Mouse (Mus musculus) forebrain, embryonic 11.5 days (tissue): ENCODE measurements at regions not wholly inside any gene's neighbourhood (a gene's known extent, or its start where the extent isn't known, plus 50 kb on each side); places are given as distances from the start of the nearest gene placed in this dataset.

Source experiments
- ATAC-seq: fragments of 200-750 bp; cut with Nextera tagmentation; replicated peaks from 2 replicates; pipeline ENCODE4 v1.8.0; 2017; ENCODE audit warnings: moderate TSS enrichment; ENCODE audit not compliant: low FRiP score
- DNase-seq: peaks from one replicate; pipeline ENCODE4 v3.0.0-alpha.2; 2017; ENCODE audit warnings: low spot score
- H3K27ac ChIP-seq: fragments of 300-500 bp; sonication (generic); 2 replicates; pipeline ENCODE4 v1.5.1; 2014; ENCODE audit warnings: low read depth, low read length
- H3K27me3 ChIP-seq: fragments of 300-500 bp; sonication (generic); 2 replicates; pipeline ENCODE4 v1.6.1; 2014; ENCODE audit warnings: mild to moderate bottlenecking, low read length, mixed read lengths; ENCODE audit not compliant: control insufficient read depth, insufficient read depth
- H3K36me3 ChIP-seq: fragments of 300-500 bp; sonication (generic); 2 replicates; pipeline ENCODE4 v1.6.1; 2014; ENCODE audit warnings: mild to moderate bottlenecking, low read length, moderate library complexity, mixed read lengths; ENCODE audit not compliant: control insufficient read depth, insufficient read depth
- H3K4me1 ChIP-seq: fragments of 300-500 bp; sonication (generic); replicated peaks from 2 replicates; pipeline ENCODE4 v1.6.1; 2014; ENCODE audit warnings: low read length, mixed read lengths; ENCODE audit not compliant: control insufficient read depth, insufficient read depth
- H3K4me2 ChIP-seq: fragments of 300-500 bp; sonication (generic); 2 replicates; pipeline ENCODE4 v1.6.1; 2014; ENCODE audit warnings: low read depth, mild to moderate bottlenecking, low read length, moderate library complexity, mixed read lengths; ENCODE audit not compliant: severe bottlenecking
- H3K4me3 ChIP-seq: fragments of 300-500 bp; sonication (generic); 2 replicates; pipeline ENCODE4 v1.5.1; 2014; ENCODE audit warnings: low read depth, low read length
- H3K9ac ChIP-seq: fragments of 300-500 bp; sonication (generic); 2 replicates; pipeline ENCODE4 v1.6.1; 2014; ENCODE audit warnings: low read length
- H3K9me3 ChIP-seq: fragments of 300-500 bp; sonication (generic); 2 replicates; pipeline ENCODE4 v1.6.1; 2016; ENCODE audit warnings: low read length, mixed read lengths; ENCODE audit not compliant: control insufficient read depth
- WGBS: fragments of 180-500 bp; shearing (Covaris S2); extraction: QIAGEN DNeasy Blood & Tissue Kit; methylation state at CpG from one replicate; pipeline ENCODE4 v1.1.7; 2014; 5-methylcytosine and 5-hydroxymethylcytosine counted together

DNA sequence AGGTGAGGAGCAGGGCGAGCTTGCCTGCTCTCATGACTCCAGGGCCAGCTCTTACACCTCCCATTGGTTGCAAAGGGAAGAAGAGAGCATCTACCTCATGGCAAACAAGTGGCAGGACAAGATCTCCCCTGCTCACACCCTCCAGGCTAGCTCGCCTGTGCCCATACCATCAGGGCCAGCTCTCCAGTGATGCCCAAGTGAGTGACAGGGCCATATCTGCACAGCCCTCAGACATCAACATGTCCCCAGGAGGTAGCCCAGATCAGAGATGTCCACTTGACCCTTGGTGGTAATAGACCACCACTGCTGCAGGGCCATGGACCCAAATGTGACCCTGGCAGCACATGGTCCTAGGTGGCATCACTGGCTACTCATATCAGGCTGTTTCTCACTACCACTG, 133.9 kb upstream of the Tfap2d start:
- WGBS: 75% methylated on average over 2 of the region's 2 CpGs
- H3K4me1 ChIP-seq: no peaks in the 10 kb centered on the region
- no peak overlapping the region for H3K9ac ChIP-seq
- no peak overlapping the region for H3K27ac ChIP-seq
- H3K27me3 ChIP-seq: no peaks in the 10 kb centered on the region
- no peak overlapping the region for H3K4me3 ChIP-seq
- no peak for DNase-seq
- ATAC-seq: 0 out of 2 replicates have a peak, but pooled peaks have one; percentile 33
- H3K36me3 ChIP-seq: no peaks in the 10 kb centered on the region
- H3K4me2 ChIP-seq: no peak overlapping the region
- no peaks in the 10 kb centered on the region for H3K9me3 ChIP-seq

DNA sequence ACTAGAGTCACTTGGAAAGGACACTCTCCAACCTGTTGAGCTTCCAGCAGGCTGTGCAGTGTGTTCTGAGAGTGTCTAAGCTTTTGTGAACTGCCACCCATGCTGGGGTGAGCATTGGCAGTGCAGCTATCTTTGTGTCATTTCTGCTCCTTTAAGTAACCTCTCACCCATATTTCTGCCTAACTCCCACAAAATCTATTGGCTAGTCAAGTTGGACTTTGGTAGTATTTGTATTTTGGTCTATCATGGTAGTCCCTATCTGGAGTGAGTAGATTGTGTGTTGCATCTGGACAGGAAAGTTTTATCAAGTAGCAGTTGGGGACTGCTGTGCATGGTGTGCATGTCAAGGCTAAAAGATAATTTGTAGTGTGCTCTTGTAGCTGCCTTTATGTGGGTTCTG, 132.6 kb upstream of the Tfap2d start:
- no peaks in the 10 kb centered on the region for H3K4me1 ChIP-seq
- no peak overlapping the region for H3K4me3 ChIP-seq
- H3K9me3 ChIP-seq: no peaks in the 10 kb centered on the region
- no peak for ATAC-seq
- no peaks in the 10 kb centered on the region for H3K27me3 ChIP-seq
- no peak for DNase-seq
- no peaks in the 10 kb centered on the region for H3K36me3 ChIP-seq
- H3K27ac ChIP-seq: no peak overlapping the region
- no peak overlapping the region for H3K9ac ChIP-seq
- no peak overlapping the region for H3K4me2 ChIP-seq

DNA sequence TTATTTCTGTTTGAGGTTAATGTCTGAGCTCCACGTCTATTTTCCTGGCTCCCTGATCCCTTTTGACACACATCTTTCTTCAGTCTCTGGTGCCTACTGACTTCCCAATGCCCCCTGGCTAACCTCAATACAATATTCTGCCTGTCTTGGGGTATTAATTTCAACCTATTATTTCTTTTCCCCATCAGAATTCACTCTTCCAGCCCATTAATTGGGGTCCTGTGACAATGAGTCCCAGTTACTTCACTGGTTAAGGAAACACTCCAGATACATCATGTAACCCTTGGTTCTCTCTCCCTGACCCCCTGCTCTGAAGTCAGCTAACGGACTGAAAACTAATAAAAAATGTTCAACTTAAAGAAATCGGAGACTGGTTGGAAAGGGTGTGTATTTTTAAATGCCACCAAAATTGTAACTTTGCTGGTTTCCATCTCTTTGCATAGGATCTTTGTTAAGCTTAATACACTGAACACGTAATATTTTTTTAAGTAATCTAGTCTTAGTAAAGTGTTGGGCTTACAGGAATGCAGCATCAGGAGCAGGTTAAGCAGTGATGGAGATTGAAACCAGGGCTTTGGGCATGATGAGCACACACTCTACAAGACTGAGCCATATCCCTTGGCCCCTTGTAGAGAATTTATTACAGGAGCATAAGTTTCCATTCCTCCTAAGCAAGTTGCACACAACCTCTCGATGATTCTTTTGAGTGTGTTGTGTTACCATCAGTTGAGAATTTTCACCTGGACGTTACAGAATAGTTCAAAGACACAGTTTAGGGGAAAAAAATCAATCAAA, 128.8 kb upstream of the Tfap2d start:
- Histone ChIP-seq H3K27ac (no peak overlapping the region), H3K9ac (no peak overlapping the region), H3K9me3 (no peaks in the 10 kb centered on the region), H3K4me3 (no peak overlapping the region), H3K4me2 (no peak overlapping the region), H3K36me3 (no peaks in the 10 kb centered on the region), H3K27me3 (no peaks in the 10 kb centered on the region), H3K4me1 (no peaks in the 10 kb centered on the region)
- ATAC-seq (no peak), DNase-seq (no peak)
- 84% methylated on average over 6 of the region's 6 CpGs for WGBS

DNA sequence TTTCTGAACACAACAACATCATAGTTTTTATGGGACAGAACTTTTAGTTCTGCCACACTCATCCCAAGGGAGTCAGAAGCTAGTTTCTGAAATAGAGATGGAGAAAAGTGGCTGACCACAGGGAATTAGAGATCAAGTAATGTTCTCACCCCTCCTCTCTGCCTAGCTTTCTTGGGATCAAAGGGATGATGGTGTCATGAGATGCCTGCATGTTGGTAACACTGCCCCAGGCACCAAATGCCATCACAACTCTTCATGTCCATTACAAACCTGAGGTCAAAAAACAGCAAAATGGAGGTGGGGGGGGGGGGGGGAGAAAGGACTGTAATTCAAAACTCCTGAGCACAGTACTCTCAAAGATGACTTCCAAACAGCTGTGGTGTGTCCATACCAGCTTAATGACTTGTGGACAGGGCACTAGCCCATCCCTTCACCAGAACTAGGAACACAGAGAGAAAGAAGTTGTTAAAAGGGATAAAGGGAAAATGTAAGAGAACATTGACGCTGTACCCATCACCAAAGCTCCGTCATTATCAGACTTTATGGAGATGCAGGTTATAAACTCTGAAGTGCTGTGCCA, 127.9 kb upstream of the Tfap2d start:
- no peaks in the 10 kb centered on the region for H3K27me3 ChIP-seq
- whole genome bisulfite sequencing: 86% methylated on average over 2 of the region's 2 CpGs
- no peak overlapping the region for H3K27ac ChIP-seq
- no peak for DNase-seq
- no peaks in the 10 kb centered on the region for H3K36me3 ChIP-seq
- no peak overlapping the region for H3K4me3 ChIP-seq
- no peak overlapping the region for H3K4me2 ChIP-seq
- H3K4me1 ChIP-seq: no peaks in the 10 kb centered on the region
- H3K9ac ChIP-seq: no peak overlapping the region
- no peak; the same call in 1 of the 2 replicates for ATAC-seq
- H3K9me3 ChIP-seq: no peaks in the 10 kb centered on the region

DNA sequence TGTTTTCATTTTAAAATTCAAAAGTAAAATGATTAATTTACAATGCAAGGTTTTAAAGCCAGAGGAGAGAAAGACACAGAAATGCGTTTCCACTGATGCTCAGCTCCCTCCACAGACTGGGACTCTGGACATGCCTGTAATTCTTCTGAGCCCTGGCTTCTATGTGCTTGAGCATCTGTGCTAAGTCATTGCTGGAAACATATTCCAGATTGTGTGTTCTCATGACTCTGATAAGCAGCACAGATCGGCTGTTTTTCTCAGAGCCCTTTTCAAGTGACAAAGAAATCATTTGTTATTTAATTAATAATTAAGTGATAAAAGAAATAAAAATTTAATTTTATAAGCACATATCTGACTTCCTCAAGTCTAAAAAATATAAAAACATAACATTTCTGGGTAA, 127.3 kb upstream of the Tfap2d start:
- no peaks in the 10 kb centered on the region for H3K36me3 ChIP-seq
- H3K4me1 ChIP-seq: no peaks in the 10 kb centered on the region
- 81% methylated on average over 2 of the region's 2 CpGs for WGBS
- no peak overlapping the region for H3K4me2 ChIP-seq
- H3K4me3 ChIP-seq: no peak overlapping the region
- no peak for ATAC-seq
- H3K27ac ChIP-seq: no peak overlapping the region
- H3K27me3 ChIP-seq: no peaks in the 10 kb centered on the region
- no peak for DNase-seq
- no peaks in the 10 kb centered on the region for H3K9me3 ChIP-seq
- H3K9ac ChIP-seq: no peak overlapping the region

DNA sequence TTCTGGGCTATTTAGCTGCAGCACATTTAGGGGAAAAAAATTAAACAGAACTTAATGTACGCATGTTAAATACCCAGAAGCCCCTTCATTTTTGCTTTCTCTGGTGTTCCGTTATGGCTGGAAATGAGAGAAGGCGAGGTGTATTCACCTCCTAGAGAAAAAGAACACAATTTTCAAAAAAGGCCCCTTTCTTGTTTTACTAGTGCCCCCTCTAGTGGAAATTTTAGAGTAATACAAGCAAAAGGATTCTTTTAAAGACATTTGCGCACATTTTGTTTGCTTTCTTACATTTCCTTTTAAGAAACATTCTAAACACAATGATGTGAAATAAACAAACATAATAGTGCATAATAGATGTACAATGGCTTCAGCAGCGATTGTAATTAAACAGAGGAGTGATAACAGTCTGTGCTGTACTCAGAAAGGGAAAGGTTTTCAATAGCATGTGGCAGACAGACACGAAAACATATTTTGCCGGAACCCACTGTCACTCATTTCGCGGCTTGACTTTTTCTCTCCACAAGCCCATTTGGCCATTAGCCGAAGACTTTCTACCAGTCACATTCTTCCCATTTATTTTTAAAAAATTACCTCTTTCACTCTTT, 126.0 kb upstream of the Tfap2d start:
- 53% methylated on average over 10 of the region's 10 CpGs for WGBS
- ATAC-seq (no peak), DNase-seq (no peak)
- no peak overlapping the region for H3K9ac ChIP-seq
- no peaks in the 10 kb centered on the region for H3K4me1 ChIP-seq
- H3K36me3 ChIP-seq: no peaks in the 10 kb centered on the region
- H3K9me3 ChIP-seq: no peaks in the 10 kb centered on the region
- H3K27ac ChIP-seq: no peak overlapping the region
- H3K4me2 ChIP-seq: no peak overlapping the region
- H3K4me3 ChIP-seq: no peak overlapping the region
- no peaks in the 10 kb centered on the region for H3K27me3 ChIP-seq

DNA sequence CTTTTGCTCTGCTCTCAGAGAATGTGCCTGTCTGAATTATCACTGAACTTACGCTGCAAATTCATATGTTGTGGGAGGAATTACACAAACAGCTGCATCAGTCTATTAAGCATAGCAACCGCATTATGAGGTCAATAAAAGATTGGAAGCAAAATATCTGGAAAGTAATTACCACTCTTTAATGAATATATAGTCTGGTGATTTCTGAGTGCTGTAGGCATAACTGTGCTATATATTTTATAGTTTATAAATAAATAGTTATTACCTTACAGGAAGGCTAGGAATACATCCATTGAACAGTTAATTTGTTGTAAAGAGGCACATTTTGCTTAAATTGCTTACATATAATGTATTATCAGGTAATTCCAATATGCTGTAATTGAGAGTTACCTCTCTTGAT, 123.7 kb upstream of the Tfap2d start:
- Histone ChIP-seq H3K36me3 (no peaks in the 10 kb centered on the region), H3K4me2 (no peak overlapping the region), H3K27me3 (no peaks in the 10 kb centered on the region), H3K9ac (no peak overlapping the region), H3K4me3 (no peak overlapping the region), H3K27ac (no peak overlapping the region), H3K4me1 (no peaks in the 10 kb centered on the region), H3K9me3 (no peaks in the 10 kb centered on the region)
- DNase-seq (no peak), ATAC-seq (no peak)
- WGBS: 83% methylated on average over 2 of the region's 2 CpGs

DNA sequence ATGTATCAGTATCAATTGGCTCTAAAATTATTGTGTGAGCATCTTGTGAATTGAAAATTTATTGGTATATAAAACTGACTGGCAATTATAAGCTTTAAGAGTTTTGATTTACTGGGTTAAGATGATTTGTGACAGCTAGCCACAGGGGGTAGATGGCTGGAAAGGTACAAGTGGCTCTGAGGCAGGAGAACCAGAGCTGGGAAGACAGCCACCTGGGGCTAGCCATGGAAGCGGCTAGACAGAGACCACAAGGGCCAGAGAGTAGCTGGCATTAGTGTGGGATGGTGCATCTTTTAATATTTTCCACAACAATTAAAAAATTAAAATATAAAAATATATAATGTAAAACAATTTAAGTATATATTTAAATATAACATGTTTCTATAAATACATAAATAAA, 86.0 kb upstream of the Tfap2d start:
- no peaks in the 10 kb centered on the region for H3K36me3 ChIP-seq
- H3K27me3 ChIP-seq: no peaks in the 10 kb centered on the region
- no peaks in the 10 kb centered on the region for H3K9me3 ChIP-seq
- no peak for ATAC-seq
- no peak overlapping the region for H3K9ac ChIP-seq
- 94% methylated on average over 1 of the region's 1 CpGs for WGBS
- DNase-seq: no peak
- no peaks in the 10 kb centered on the region for H3K4me1 ChIP-seq
- H3K4me3 ChIP-seq: no peak overlapping the region
- H3K27ac ChIP-seq: no peak overlapping the region
- no peak overlapping the region for H3K4me2 ChIP-seq
